Mouse (Mus musculus) midbrain, embryonic 14.5 days (tissue): Measurements from ENCODE around the gene Gm49369. TPM values are rescaled to one million over a fixed set of nuclear protein-coding genes. Genes with fewer than 3 reads are reported as not detected.

ENCODE experiments used
- ATAC-seq: fragments of 200-750 bp; cut with Nextera tagmentation; 2 replicates; pipeline ENCODE4 v1.8.0; 2017; ENCODE audit warnings: moderate number of reproducible peaks, moderate library complexity; ENCODE audit not compliant: low FRiP score, low TSS enrichment
- DNase-seq: peaks from one replicate; pipeline ENCODE4 v3.0.0-alpha.2; 2015
- H3K27ac ChIP-seq: fragments of 300-500 bp; sonication (generic); replicated peaks from 2 replicates; pipeline ENCODE4 v1.5.1; 2014; ENCODE audit warnings: mild to moderate bottlenecking, low read depth, low read length, moderate library complexity
- H3K27me3 ChIP-seq: fragments of 300-500 bp; sonication (generic); 2 replicates; pipeline ENCODE4 v1.6.1; 2014; ENCODE audit warnings: low read length, control low read depth, mixed read lengths; ENCODE audit not compliant: control insufficient read depth, insufficient read depth
- H3K36me3 ChIP-seq: fragments of 300-500 bp; sonication (generic); 2 replicates; pipeline ENCODE4 v1.6.1; 2014; ENCODE audit warnings: low read length, control low read depth; ENCODE audit not compliant: control insufficient read depth, insufficient read depth
- H3K4me1 ChIP-seq: fragments of 300-500 bp; sonication (generic); 2 replicates; pipeline ENCODE4 v1.6.1; 2014; ENCODE audit warnings: mild to moderate bottlenecking, antibody characterized with exemption, low read length, control low read depth; ENCODE audit not compliant: control insufficient read depth, insufficient read depth
- H3K4me2 ChIP-seq: fragments of 300-500 bp; sonication (generic); 2 replicates; pipeline ENCODE4 v1.6.1; 2014; ENCODE audit warnings: mild to moderate bottlenecking, low read length, moderate library complexity
- H3K4me3 ChIP-seq: fragments of 300-500 bp; sonication (generic); replicated peaks from 2 replicates; pipeline ENCODE4 v1.5.1; 2014; ENCODE audit warnings: low read depth, low read length
- H3K9ac ChIP-seq: fragments of 300-500 bp; sonication (generic); replicated peaks from 2 replicates; pipeline ENCODE4 v1.6.1; 2014; ENCODE audit warnings: mild to moderate bottlenecking, low read length, moderate library complexity
- H3K9me3 ChIP-seq: fragments of 300-500 bp; sonication (generic); 2 replicates; pipeline ENCODE4 v1.6.1; 2016; ENCODE audit warnings: low read length, control low read depth, mixed read lengths; ENCODE audit not compliant: control insufficient read depth
- WGBS: fragments of 180-500 bp; shearing (Covaris S2); extraction: QIAGEN DNeasy Blood & Tissue Kit; methylation state at CpG from one replicate; pipeline ENCODE4 v1.1.7; 2014; 5-methylcytosine and 5-hydroxymethylcytosine counted together
- polyA plus RNA-seq: library from polyadenylated mRNA; unstranded; fragments of >200 nt; fragmentation: Nextera tagmentation; extraction: Ambion mirVana; gene quantifications from 2 replicates; pipeline ENCODE4 v1.2.1, GENCODE M21; 2014

The Gm49369 gene
- polyA plus RNA-seq, 1 experiment from 2014 or later = 1.8 TPM

DNA sequence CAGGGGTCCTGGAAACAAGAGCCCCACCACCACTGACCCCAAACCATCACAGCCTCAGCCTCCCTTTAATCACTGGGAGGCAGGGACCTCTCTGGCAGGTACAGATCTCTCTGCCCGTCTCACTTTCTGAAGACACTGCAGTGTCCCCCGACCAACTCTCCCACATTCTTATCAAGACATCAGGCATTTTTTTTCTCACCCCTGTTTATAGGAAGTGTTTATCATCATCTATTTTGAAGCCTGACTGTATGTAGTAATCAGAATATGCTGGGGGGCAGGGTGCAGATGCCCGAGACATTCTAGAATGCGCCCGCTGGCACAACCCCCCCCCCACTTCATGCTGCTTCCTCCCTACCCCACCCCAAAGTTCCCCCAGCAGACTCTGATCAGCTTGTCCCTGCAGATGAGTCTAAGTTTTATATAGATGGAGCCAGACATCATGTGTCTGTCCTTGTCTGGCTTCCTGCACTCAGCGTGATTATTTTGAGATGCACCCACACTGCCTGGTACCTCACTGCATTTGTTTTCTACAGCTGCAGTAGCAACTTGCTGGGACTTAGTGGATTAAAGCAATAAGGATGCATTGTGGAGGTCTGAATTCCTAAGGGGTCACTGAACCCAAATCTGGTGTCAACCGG lies 17.8 kb upstream of the Gm49369 start:
- H3K9me3 ChIP-seq = no peaks in the 10 kb centered on the region
- no peak overlapping the region for H3K4me3 ChIP-seq
- no peaks in the 10 kb centered on the region for H3K36me3 ChIP-seq
- WGBS = 55% methylated on average over 7 of the region's 7 CpGs
- no peaks in the 10 kb centered on the region for H3K27me3 ChIP-seq
- ATAC-seq (no peak), DNase-seq (no peak)
- H3K4me1 ChIP-seq = no peaks in the 10 kb centered on the region
- no peak overlapping the region for H3K4me2 ChIP-seq
- H3K9ac ChIP-seq = no peak overlapping the region
- H3K27ac ChIP-seq = no peak overlapping the region

DNA sequence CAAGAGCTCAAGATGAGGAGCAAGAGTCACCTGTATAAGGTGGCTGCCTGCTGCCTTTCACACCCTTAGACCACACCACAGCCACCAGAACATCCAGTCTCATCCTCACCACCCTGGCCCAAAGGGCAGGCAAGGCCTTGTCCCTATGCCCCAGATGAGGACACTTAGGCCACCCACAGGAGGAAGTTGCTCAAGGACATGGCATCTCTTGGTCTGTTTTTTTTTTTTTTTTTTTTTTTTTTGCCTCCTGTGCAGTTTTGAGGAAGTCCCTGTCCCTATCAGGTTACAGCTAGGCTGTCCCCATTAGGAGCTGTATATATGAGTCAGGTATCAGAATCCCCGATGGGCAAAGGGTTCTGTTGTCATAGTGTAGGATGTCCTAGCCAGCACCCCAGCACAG lies 16.8 kb upstream of the Gm49369 start:
- ATAC-seq = no peak
- H3K27ac ChIP-seq = no peak overlapping the region

DNA sequence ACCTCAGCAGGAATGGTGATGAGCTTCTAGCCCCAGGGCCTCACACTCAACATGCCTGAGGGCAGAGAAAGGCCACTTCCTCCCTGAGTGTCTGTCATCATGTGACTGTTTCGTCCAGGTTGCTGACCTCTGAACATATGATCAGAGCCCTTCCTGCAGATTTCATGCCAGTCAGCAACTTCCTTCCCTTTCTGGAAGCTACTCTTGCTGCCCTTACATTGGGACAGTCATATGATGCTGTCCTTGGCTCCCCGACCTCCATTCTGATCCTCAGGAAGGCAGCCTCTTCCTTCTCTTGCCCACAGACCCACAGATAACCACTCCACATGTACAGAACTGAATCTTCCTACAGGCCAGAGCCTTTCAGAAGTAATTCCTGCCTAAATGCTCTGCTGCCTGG lies 15.6 kb upstream of the Gm49369 start:
- no peak for DNase-seq
- Histone ChIP-seq H3K27me3 (no peaks in the 10 kb centered on the region), H3K4me2 (no peak overlapping the region), H3K27ac (no peak overlapping the region), H3K9ac (no peak overlapping the region), H3K4me1 (no peaks in the 10 kb centered on the region), H3K4me3 (no peak overlapping the region), H3K9me3 (no peaks in the 10 kb centered on the region), H3K36me3 (no peaks in the 10 kb centered on the region)
- ATAC-seq = no peak
- 70% methylated on average over 2 of the region's 2 CpGs for WGBS

More for the DNA sequence above, 16.8 kb upstream of the Gm49369 start:
- DNase-seq = no peak
- H3K27me3 ChIP-seq = no peaks in the 10 kb centered on the region
- no peak overlapping the region for H3K9ac ChIP-seq
- WGBS = 92% methylated on average over 1 of the region's 1 CpGs
- no peaks in the 10 kb centered on the region for H3K4me1 ChIP-seq
- no peaks in the 10 kb centered on the region for H3K9me3 ChIP-seq
- no peak overlapping the region for H3K4me2 ChIP-seq
- H3K4me3 ChIP-seq = no peak overlapping the region
- no peaks in the 10 kb centered on the region for H3K36me3 ChIP-seq

DNA sequence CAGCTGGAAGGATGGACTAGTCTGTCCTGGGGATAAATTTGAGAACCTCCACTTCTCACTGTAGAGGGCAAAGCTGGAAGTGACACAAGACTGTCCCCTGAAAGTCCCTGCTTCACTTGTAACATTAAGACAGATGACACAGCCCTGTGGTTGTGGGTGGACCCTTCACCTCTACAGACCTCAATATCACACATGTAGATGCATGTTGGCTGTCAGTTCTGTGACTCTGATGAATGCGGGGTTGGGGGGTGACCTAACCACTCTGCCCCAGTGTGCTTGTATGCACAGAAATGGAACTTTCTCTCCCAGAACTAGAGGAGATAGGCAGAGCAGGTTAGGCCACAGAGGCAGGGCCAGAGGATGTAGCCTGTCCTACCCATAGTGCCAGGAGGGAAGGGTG lies 14.1 kb upstream of the Gm49369 start:
- H3K9ac ChIP-seq = no peak overlapping the region
- no peak overlapping the region for H3K4me2 ChIP-seq
- H3K9me3 ChIP-seq = no peaks in the 10 kb centered on the region
- H3K4me1 ChIP-seq = no peaks in the 10 kb centered on the region
- H3K27me3 ChIP-seq = no peaks in the 10 kb centered on the region
- H3K4me3 ChIP-seq = no peak overlapping the region
- ATAC-seq = no peak
- H3K27ac ChIP-seq = no peak overlapping the region
- no peak for DNase-seq
- no peaks in the 10 kb centered on the region for H3K36me3 ChIP-seq
- WGBS = 93% methylated on average over 1 of the region's 1 CpGs

DNA sequence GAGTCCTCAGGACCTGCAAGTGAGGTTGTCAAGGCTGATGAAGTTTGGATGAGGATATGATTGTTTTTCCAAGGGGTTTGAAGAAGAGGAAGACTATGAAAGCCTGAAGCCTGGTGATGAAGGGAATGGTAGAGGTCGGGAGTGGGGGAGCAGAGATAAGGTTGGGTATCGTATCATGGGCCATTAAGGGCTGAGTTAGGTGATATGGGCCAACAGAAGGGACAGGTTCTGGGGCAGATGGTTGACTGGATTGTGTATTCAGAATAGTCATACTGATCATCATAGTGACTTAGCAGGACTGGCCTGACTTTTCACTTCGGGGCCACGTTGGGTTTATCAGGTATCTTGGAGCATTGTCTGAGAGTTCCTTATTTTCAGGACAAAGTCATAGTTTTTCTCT lies 13.0 kb upstream of the Gm49369 start:
- no peak overlapping the region for H3K27ac ChIP-seq
- DNase-seq = no peak
- H3K36me3 ChIP-seq = no peaks in the 10 kb centered on the region
- H3K4me3 ChIP-seq = no peak overlapping the region
- H3K27me3 ChIP-seq = no peaks in the 10 kb centered on the region
- no peaks in the 10 kb centered on the region for H3K4me1 ChIP-seq
- no peak overlapping the region for H3K4me2 ChIP-seq
- no peak overlapping the region for H3K9ac ChIP-seq
- H3K9me3 ChIP-seq = no peaks in the 10 kb centered on the region
- 91% methylated on average over 4 of the region's 4 CpGs for WGBS
- no peak for ATAC-seq

DNA sequence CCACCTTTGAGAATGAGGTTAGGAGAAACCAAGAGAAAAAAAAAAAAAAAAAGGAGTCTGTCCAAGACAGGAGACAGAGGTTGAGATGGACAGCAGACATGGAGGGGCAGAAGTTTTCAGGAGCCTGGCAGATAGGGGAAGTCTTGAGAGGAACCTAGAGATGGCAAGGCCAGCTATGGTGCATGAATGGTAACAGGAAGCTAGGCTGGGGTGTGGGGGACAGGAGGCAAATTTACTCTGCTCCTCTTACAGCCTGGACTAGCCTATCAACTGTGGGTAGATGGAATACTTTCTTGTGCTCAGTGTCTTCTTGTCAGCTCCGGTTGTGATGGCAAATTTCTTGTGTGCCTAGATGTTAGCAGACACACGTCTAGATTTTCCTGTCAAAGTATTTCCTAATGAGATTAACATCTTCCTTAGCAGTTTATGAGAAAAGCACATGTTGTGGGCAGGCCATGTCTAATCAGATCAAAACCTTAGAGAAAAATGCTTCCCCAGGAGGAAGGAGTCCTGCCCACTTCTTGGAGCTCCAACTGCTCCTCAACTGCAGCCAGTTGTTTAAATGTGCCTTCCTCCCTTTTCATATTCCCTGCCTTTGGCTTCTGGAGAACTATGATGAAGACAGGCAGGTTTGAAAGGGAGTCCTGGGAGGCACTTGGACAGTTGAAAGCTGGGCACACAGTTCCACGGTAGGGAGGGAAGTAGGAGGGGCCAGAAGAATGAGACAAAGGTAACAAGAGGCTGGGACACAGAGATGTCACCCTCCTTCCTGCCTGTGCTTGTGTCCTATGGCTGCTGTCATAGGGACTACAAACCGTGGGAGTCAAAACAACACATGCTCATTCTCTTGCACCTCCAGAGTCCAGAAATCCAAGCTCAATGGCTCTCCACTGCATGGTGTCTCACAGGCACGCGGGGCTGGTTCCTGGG lies 12.1 kb upstream of the Gm49369 start:
- H3K4me3 ChIP-seq = no peak overlapping the region
- 59% methylated on average over 6 of the region's 6 CpGs for WGBS
- H3K9me3 ChIP-seq = no peaks in the 10 kb centered on the region
- no peaks in the 10 kb centered on the region for H3K4me1 ChIP-seq
- H3K27me3 ChIP-seq = no peaks in the 10 kb centered on the region
- H3K27ac ChIP-seq = no peak overlapping the region
- no peaks in the 10 kb centered on the region for H3K36me3 ChIP-seq
- no peak for ATAC-seq
- no peak overlapping the region for H3K9ac ChIP-seq
- no peak overlapping the region for H3K4me2 ChIP-seq
- DNase-seq = no peak

DNA sequence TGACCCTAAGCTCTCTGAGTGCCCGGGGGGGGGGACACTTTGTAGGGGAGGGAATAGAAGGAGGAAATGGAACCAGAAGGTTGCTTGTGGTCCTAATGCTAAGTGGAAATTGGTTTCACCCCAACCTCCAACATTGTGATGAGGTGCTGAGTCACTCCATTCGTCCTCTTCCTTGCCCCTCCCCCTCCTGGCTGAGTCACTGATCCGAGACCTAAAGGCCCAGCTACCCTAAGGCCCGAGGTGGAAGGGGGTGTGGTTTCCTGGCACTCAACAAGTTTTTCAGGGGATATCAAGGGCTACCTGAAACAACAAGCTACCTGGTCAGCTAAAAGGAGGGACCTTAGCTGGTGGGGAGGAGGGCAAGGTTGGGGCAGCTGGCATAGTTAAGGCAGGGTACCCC lies 10.7 kb upstream of the Gm49369 start:
- no peak overlapping the region for H3K9ac ChIP-seq
- H3K36me3 ChIP-seq = no peaks in the 10 kb centered on the region
- H3K9me3 ChIP-seq = no peaks in the 10 kb centered on the region
- DNase-seq (no peak), ATAC-seq (no peak)
- no peaks in the 10 kb centered on the region for H3K27me3 ChIP-seq
- WGBS = 25% methylated on average over 4 of the region's 4 CpGs
- H3K4me1 ChIP-seq = no peaks in the 10 kb centered on the region
- H3K4me3 ChIP-seq = no peak overlapping the region
- no peak overlapping the region for H3K27ac ChIP-seq
- H3K4me2 ChIP-seq = no peak overlapping the region

DNA sequence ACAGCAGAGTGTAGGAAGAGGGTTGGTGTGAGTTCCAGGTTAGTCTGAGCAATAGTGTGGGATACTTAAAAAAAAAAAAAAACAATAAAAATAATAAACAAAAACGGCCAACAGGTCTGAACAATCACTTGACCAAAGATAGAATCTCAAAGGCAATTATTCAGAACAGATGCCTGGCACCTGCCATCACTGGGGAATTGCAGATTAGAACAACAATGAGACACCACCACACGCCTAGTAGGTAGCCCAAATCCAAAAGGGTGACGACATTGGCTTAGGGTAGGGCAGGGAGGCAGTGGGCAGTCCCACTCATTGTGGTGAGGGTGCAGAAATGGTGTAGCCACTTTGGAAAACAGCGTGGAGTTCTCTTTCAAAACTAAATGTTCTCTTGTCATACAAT lies 9.1 kb upstream of the Gm49369 start:
- Histone ChIP-seq H3K27ac (no peak overlapping the region), H3K4me1 (peaks cover 6% of the 10 kb centered on the region), H3K4me2 (no peak overlapping the region), H3K4me3 (no peak overlapping the region), H3K9ac (no peak overlapping the region), H3K36me3 (no peaks in the 10 kb centered on the region), H3K27me3 (no peaks in the 10 kb centered on the region), H3K9me3 (no peaks in the 10 kb centered on the region)
- ATAC-seq (no peak), DNase-seq (no peak)
- WGBS = 62% methylated on average over 4 of the region's 4 CpGs

DNA sequence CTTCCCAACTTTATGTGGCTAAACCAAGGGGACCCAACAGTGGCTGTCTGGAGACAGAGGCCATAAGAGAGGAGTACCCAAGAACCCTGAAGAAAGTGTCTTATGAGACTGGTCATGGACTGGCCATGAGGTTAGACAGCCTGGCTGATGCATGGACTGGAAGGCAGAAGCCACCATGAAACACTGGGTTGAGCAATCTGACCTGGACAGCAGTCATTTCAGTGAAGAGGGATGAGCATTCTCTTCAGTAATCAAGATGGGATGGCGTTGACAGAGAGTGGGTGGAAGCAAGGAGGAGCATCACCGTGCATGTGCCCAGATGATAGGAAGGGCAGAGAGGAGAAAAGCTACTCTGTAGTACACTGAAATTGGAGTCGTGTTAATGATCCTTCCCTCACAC lies 8.6 kb upstream of the Gm49369 start:
- no peak overlapping the region for H3K4me3 ChIP-seq
- peaks cover 9% of the 10 kb centered on the region for H3K4me1 ChIP-seq
- H3K4me2 ChIP-seq = no peak overlapping the region
- 88% methylated on average over 3 of the region's 3 CpGs for WGBS
- no peaks in the 10 kb centered on the region for H3K36me3 ChIP-seq
- ATAC-seq (no peak), DNase-seq (no peak)
- H3K27me3 ChIP-seq = no peaks in the 10 kb centered on the region
- no peak overlapping the region for H3K27ac ChIP-seq
- no peaks in the 10 kb centered on the region for H3K9me3 ChIP-seq
- H3K9ac ChIP-seq = no peak overlapping the region
